Mouse (Mus musculus): ENCODE measurements at regions not wholly inside any gene's neighbourhood (a gene's known extent, or its start where the extent isn't known, plus 50 kb on each side); places are given as distances from the start of the nearest gene placed in this dataset.

GRCm38 (mm10) chr2:30737759-30738158, 65.7 kb downstream of the 1700001O22Rik start:
- TF ChIP-seq CTCF (IDR thresholded peaks at IDR 0.05; ENCODE audit: low read depth, low read length), result no peak
- no peak for TF ChIP-seq POLR2AphosphoS5 (IDR thresholded peaks at IDR 0.05; ENCODE audit: insufficient replicate concordance, low read depth, low read length)
- TF ChIP-seq GATA1 (IDR thresholded peaks at IDR 0.05; ENCODE audit: borderline replicate concordance, low read length), result no peak
- TF ChIP-seq TAL1 (conservative IDR thresholded peaks at IDR 0.05; ENCODE audit: low read depth, low read length), result no peak
